Mouse (Mus musculus): ENCODE data around the gene Il1b. TPM values are rescaled to one million over a fixed set of nuclear protein-coding genes. Genes with fewer than 3 reads are reported as not detected.

Il1b gene
- total RNA-seq, 2 experiments from 2014 or later, result 0.96 to 1.4 TPM

DNA sequence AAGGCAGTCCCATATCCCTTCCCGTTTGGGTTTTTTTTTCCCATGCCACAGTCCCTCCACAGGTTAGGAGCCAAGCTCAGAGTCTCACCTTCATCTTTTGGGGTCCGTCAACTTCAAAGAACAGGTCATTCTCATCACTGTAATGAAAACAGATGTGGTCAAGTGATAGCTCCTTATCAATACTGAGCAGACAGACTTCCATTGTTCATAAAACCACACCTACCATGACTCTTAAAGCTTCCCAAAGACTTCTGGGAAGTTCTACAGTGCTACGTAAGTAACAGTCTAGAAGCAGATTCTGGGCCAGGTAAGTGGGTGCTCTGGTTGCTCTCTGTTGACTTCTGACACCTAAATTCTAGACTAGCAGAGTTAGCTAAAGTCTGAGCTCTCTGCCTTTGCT, 1.3 kb downstream of the Il1b start:
- ATAC-seq (replicated peaks; ENCODE audit: poor library complexity), result peak; percentile 22; the same call in 1 of the 2 replicates

DNA sequence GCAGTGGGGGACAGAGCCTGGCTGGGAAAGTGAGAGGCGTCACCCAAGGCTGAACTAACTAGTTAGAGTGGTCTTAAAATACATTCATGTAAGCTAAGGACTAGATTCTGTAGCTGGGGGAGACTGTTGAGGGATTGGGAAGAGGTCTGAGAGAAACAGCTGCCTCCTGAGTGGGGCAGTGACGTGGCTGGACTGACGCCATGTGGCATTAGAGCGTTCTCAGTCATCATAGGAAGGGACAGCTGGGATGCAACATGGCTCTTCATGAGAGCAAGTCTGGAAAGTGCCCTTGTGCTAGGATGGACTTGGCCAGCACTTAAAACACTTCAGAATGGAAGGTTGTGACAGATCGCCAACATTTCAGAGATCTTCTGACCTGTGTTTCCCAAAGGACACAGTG, 2.1 kb downstream of the Il1b start:
- no peak for ATAC-seq (replicated peaks; ENCODE audit: poor library complexity)

DNA sequence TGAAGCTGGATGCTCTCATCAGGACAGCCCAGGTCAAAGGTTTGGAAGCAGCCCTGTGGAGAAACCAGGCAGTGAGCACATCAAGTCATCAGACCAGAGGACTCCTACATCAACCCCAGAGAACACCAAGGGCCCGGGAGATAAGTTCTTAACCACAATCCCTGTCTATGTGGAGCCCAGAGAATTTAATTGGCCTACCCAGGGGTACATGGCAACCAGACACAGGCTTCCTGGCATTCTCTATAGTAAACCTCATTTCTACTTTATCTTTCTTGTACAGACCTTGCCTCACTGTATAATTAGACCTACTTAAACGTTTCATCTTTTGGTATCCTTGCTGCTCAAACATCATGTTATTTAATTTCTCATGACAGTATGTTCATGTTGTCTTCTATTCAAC, 2.8 kb downstream of the Il1b start:
- peak; percentile 82 for ATAC-seq (replicated peaks; ENCODE audit: poor library complexity)

DNA sequence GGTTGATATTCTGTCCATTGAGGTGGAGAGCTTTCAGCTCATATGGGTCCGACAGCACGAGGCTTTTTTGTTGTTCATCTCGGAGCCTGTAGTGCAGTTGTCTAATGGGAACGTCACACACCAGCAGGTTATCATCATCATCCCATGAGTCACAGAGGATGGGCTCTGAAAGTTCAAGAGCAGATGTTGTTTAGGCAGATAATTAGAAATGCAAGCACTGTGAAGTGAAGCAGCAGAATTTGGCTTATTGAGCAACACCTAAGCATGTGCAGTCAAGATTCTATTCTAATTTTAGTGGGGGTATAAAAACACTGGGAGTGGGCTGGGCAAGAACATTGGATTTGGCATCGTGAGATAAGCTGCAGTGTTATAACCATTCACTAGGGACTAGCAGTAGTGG, 3.7 kb downstream of the Il1b start:
- peak; percentile 25; the same call in 1 of the 2 replicates for ATAC-seq (replicated peaks; ENCODE audit: poor library complexity)

DNA sequence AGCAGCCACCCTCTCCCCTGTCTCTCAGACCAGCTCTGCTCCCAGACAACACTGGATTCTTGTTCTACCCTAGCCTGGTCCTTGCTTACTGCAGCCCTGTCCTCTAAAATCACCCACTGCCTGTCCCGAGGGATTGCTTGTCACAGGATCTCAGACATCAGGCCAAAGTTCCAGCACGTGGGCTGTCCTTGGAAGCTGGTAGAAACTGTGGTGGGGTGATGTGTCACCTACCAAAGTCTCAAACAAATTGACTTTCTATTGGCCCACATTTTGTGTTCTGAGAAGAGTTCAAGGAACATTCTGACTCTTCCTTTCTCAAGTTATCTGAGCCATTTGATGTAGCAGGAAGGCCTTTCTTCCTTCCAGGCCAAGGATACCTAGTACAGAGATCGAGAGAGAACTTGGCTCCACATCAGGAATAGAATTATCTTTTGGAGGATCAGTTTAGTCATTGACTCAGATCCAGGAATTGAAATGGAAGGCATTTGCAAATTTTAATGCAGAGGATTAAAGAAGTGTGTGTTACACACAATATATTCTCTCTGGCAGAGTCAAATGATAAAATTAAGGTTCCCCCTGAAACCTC, 9.9 kb downstream of the Il1b start:
- no peak for ATAC-seq (replicated peaks; ENCODE audit: poor library complexity)

DNA sequence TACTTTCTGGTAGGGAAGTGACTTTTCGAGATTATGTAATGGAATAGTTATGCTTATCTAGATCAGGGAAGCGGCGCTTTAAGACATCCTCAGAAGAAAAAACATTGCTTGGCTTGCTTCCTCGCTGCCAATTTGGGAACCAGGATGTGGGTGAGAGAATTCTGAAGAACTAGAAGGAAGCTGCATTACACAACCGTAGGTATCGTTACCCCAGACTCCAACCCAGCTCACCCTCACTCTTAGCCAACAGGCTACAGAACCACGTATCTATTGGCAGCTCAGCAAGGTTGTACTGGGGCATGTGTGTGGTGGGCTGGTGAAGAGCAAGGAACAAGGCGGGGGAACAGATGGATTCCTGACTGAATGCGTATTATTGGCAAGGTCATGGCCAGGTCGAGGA, 10.7 kb downstream of the Il1b start:
- peak; percentile 98 for ATAC-seq (replicated peaks; ENCODE audit: poor library complexity)

DNA sequence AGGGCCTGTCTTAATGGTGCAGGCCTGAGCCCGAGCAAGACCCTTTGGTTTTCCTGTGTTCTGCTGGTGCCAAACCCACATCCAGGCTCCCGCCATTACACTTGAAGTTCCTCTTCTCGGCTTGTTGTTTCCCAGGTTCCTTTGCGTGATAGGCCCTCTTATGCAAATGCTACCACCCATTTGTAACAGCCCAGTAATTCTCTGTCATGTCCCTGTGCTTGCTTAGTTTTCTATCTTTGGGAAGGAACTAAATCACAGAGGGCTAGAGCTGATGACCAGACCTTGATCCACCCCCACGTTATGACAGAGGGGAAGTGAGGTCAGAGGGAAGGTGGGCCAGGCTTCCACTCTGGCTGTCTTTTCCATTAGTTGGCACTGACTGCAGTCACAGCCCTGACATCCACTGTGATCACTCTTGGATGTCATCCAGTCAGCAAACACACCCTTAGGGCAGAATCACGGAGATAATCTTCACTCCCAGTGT, 32.8 kb downstream of the Il1b start:
- peak; percentile 96 for ATAC-seq (replicated peaks; ENCODE audit: poor library complexity)

DNA sequence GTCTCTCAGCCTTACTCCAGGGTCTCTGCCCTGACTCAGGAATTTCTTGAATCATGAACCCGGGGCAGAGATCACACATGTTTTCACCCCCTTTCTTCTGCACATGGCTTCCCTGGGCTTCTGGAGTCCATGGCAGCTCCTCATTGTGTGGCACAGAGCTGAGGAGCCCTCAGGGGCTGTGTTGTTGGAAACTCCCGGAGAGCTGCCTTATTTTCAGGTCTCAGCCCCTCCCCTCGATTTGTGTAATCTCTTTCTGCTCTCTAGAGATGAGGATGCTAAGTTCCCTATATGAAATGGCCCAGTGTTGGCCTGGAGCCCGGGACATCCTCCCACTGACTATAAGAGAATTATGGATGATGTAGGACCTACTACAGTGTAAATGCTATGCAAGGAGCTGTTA, 37.5 kb downstream of the Il1b start:
- no peak for ATAC-seq (replicated peaks; ENCODE audit: poor library complexity)

DNA sequence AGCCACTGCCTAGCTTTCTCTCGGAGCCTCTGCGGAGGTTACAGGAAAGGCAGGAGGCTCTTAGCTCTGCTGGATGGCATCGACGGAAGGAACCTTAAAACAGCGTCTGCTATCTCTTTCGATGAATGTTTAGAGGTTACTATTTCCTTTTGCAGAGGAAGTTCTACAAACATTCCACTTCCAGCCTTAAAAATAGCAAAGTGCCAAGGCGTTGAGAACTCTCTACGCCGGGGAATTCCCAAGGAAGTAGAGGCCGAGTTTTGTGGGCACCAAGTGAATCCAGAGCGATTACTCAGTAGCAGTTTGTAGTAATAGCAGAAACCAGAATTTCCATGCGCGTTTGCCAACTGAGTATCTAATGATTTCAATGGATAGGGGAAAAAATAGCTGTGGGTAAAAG, 40.4 kb downstream of the Il1b start:
- ATAC-seq (replicated peaks; ENCODE audit: poor library complexity), result no peak

DNA sequence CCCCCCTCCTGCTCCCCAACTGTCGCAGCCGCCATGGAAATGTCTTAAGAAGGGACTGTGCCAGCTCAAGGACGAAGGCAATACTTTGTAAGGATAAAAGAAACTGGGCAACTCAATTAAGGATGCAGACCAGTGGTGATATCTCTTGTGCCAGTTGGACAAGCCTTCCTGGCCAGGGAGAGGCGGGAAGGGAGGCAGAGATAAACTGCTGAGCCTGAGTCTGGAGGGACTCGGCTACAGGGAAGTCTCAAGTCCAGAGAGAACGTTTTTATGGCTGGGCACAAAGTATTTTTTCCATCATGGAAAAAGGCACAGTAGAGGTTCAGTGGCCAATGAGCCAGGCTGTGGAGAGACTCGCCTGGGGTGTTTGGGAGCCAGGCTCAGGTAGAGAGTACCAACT, 40.9 kb downstream of the Il1b start:
- ATAC-seq (replicated peaks; ENCODE audit: poor library complexity), result 0 out of 2 replicates have a peak, but pooled peaks have one; percentile 4

DNA sequence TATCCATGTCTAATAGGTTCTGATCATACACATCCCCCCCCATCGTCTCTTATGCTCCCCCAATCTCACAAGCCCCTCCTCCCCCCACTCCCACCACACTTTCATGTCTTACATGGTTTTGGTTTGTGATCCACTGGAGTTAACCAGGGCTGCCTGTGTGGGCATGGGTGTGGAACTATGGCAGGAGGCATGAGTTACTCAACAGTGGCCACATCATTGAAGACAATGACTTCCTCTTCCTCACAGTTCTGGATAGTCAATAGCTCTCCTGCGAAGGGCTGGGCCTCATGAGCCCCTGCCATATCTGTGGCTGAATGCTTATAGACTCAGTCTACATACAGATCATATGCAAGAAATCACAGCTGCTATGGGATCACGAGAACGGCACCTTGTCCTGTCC, 42.7 kb downstream of the Il1b start:
- ATAC-seq (replicated peaks; ENCODE audit: poor library complexity), result peak; percentile 90

DNA sequence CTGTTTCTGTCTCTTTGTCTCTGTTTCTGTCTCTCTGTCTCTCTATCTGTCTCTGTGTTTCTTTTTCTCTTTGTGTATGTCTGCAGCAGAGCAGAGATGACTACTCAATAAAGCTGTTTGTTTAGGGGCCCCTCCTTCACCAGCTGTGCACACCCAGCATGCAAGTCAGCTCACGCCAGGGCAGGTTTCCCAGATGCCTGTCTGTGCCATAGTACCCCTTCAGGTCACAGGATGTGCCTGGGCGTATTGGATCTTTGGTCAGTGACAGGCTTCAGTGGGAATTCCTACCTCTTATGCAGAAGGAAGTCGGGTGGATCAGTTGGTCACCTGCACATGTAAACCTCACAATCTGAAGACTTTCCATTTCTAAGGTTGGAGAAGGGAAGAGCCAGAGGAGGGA, 46.7 kb downstream of the Il1b start:
- no peak for ATAC-seq (replicated peaks; ENCODE audit: poor library complexity)

DNA sequence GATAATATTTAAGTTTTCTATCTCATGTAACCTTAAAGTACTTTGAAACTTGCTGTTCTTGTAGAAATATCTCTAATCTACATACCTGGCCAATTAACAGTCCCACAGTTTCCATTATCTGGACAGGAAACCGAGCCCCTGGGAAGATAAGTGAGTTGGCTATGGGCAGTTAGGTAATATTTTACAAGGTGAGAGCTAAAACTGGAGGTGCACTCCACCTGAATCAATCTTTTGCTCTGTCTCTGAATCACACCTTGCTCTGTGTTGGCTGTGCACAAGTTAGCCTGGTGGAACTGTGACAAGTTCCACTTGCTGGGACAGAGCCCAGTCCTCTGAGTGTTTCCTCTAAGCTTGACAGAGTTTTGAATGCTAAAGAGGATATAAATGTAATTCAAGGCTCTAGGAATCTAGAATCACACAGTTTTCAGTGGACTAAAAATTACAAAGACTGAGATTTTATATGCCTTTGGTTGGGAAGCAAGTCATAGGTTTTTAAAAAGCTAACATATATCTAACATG, 48.8 kb downstream of the Il1b start:
- ATAC-seq (replicated peaks; ENCODE audit: poor library complexity), result no peak

DNA sequence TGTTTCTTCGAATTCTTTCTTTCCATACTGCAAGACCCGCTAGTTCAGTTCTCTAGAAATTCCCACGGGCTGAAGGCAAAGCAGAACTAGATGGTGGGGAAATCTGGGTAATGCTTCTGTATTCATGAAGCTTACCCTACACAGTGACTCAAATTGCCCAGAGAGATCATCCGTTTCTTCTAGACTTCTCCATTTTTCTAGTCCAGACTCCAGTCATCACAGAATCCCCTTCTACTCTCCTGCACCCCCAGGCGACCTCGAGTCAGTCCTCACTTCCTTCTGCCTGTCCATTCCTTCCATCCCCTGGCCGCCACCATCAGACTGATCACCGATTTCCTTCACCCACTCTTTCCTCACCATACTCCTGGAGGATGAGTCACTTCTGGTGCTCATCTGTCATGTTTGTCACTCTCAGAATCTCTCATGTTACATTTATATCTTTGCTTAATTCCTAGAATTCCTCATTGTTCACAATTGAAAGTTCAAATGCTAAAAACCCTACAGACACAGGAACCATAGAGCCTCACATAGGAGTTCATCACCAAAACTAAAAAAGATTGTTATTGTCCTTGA, 50.8 kb downstream of the Il1b start:
- ATAC-seq (replicated peaks; ENCODE audit: poor library complexity), result peak; percentile 69

DNA sequence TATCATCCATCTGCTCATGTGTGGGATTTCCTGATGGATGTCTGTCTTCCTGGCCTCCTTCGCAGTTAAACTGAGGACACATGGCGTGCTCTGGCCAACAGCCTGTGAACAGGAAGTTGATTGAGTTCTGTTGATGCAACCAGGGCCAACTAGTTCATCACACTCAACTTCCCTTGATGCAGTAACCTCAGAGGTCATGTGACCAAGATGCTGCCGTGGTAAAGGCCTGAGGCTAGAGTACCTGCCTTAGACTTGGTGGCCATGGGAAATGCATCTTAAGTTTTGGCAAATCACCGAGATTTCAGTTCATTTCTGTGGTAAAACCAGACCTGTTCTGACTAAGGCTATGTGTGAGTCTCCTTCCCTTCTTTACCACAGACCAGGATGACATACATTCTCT, 55.1 kb downstream of the Il1b start:
- peak; percentile 69 for ATAC-seq (replicated peaks; ENCODE audit: poor library complexity)

DNA sequence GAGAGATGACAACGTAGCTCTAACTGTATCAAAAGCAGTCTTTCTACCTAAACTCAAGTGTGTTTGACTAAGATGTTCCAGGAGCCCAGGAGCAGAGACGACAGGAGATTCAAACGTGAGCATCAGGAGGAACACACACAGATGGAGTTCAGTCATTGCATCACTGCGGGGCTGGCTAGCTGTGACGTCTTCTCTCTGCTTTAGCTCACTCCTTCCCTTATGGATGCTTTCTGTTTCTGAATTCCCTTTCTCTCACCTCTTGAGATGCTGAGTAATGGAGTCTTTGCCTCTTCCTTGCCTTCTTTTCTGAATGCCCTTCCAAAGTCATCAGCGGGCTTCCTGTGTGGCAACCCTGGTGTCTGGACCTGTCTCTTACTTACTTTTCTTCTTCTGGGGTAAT, 56.1 kb downstream of the Il1b start:
- ATAC-seq (replicated peaks; ENCODE audit: poor library complexity), result peak; percentile 38; the same call in 1 of the 2 replicates

Other genes starting within 250 kb of the Il1b start
- 15.7 and 19.4 TPM in 2 replicates for gene Chchd5, start 241.4 kb downstream of the Il1b start, total RNA-seq (2015)
- gene Chchd5, start 241.4 kb downstream of the Il1b start, total RNA-seq (2017), result 16.8 and 17.8 TPM in 2 replicates
- gene Slc20a1, start 172.4 kb downstream of the Il1b start, total RNA-seq (2015), result 28.0 and 33.5 TPM in 2 replicates
- gene Slc20a1, start 172.4 kb downstream of the Il1b start, total RNA-seq (2017), result 69.5 and 92.2 TPM in 2 replicates
- gene Ckap2l, start 73.9 kb downstream of the Il1b start, total RNA-seq (2015), result 89.0 and 91.6 TPM in 2 replicates
- 58.9 and 59.7 TPM in 2 replicates for gene Ckap2l, start 73.9 kb downstream of the Il1b start, total RNA-seq (2017)
- gene Il1a, start 61.2 kb downstream of the Il1b start, total RNA-seq (2015), result not detected in 2 replicates
- gene Il1a, start 61.2 kb downstream of the Il1b start, total RNA-seq (2017), result not detected in 2 replicates
- gene F830045P16Rik, start 165.5 kb upstream of the Il1b start, total RNA-seq (2015), result not detected in 2 replicates
- gene F830045P16Rik, start 165.5 kb upstream of the Il1b start, total RNA-seq (2017), result not detected in 2 replicates
- gene Sirpa, start 221.7 kb upstream of the Il1b start, total RNA-seq (2015), result 62.3 and 67.6 TPM in 2 replicates
- 67.5 and 73.8 TPM in 2 replicates for gene Sirpa, start 221.7 kb upstream of the Il1b start, total RNA-seq (2017)